Mouse (Mus musculus): ENCODE data around the gene Dnajb12. TPM values are rescaled to one million over a fixed set of nuclear protein-coding genes. Genes with fewer than 3 reads are reported as not detected.
A peak's percentile ranks its signal among the peaks of the same experiment; 100 is the strongest.
"Not testable (repeated sequence)": the region's sequence is repeated elsewhere in the genome, so short reads cannot be mapped to it uniquely, and the experiment has no call there.

The Dnajb12 gene
- polyA plus RNA-seq, 1 experiment: 47.7 TPM

GRCm38 (mm10) chr10:59873206-59873605, 6.2 kb upstream of the Dnajb12 start:
- TF ChIP-seq POLR2A (IDR thresholded peaks at IDR 0.05; ENCODE audit: control insufficient read depth, low read depth, low read length) (no peak), CTCF (IDR thresholded peaks at IDR 0.05; ENCODE audit: control insufficient read depth, insufficient read depth, insufficient replicate concordance, low read depth, low read length) (no peak)
- H3K36me3 ChIP-seq (ENCODE audit: control insufficient read depth, insufficient read depth, low read length): no peaks in the 10 kb centered on the region
- H3K4me3 ChIP-seq (ENCODE audit: control insufficient read depth, low read depth, low read length): no peak overlapping the region
- H3K27me3 ChIP-seq (ENCODE audit: control insufficient read depth, insufficient read depth, low read length): no peaks in the 10 kb centered on the region
- peaks cover 2% of the 10 kb centered on the region for H3K4me1 ChIP-seq (ENCODE audit: control insufficient read depth, insufficient read depth, low read length)
- H3K27ac ChIP-seq (ENCODE audit: control insufficient read depth, insufficient read depth, low read depth, low read length): no peak overlapping the region

GRCm38 (mm10) chr10:59873613-59874012, 5.7 kb upstream of the Dnajb12 start:
- no peaks in the 10 kb centered on the region for H3K36me3 ChIP-seq (ENCODE audit: control insufficient read depth, insufficient read depth, low read length)
- H3K4me1 ChIP-seq (ENCODE audit: control insufficient read depth, insufficient read depth, low read length): peaks cover 2% of the 10 kb centered on the region
- no peaks in the 10 kb centered on the region for H3K27me3 ChIP-seq (ENCODE audit: control insufficient read depth, insufficient read depth, low read length)
- H3K4me3 ChIP-seq (ENCODE audit: control insufficient read depth, low read depth, low read length): no peak overlapping the region
- no peak overlapping the region for H3K27ac ChIP-seq (ENCODE audit: control insufficient read depth, insufficient read depth, low read depth, low read length)
- TF ChIP-seq POLR2A (IDR thresholded peaks at IDR 0.05; ENCODE audit: control insufficient read depth, low read depth, low read length) (no peak), CTCF (IDR thresholded peaks at IDR 0.05; ENCODE audit: control insufficient read depth, insufficient read depth, insufficient replicate concordance, low read depth, low read length) (no peak)

GRCm38 (mm10) chr10:59875396-59875795, 4.0 kb upstream of the Dnajb12 start:
- peaks cover 4% of the 10 kb centered on the region for H3K4me1 ChIP-seq (ENCODE audit: control insufficient read depth, insufficient read depth, low read length)
- H3K27ac ChIP-seq (ENCODE audit: control insufficient read depth, insufficient read depth, low read depth, low read length): no peak overlapping the region
- H3K27me3 ChIP-seq (ENCODE audit: control insufficient read depth, insufficient read depth, low read length): no peaks in the 10 kb centered on the region
- TF ChIP-seq POLR2A (IDR thresholded peaks at IDR 0.05; ENCODE audit: control insufficient read depth, low read depth, low read length) (no peak), CTCF (IDR thresholded peaks at IDR 0.05; ENCODE audit: control insufficient read depth, insufficient read depth, insufficient replicate concordance, low read depth, low read length) (no peak)
- no peaks in the 10 kb centered on the region for H3K36me3 ChIP-seq (ENCODE audit: control insufficient read depth, insufficient read depth, low read length)
- H3K4me3 ChIP-seq (ENCODE audit: control insufficient read depth, low read depth, low read length): no peak overlapping the region

GRCm38 (mm10) chr10:59876698-59877097, 2.7 kb upstream of the Dnajb12 start:
- not testable (repeated sequence) for H3K27ac ChIP-seq (ENCODE audit: control insufficient read depth, insufficient read depth, low read depth, low read length); H3K36me3 ChIP-seq (ENCODE audit: control insufficient read depth, insufficient read depth, low read length); H3K27me3 ChIP-seq (ENCODE audit: control insufficient read depth, insufficient read depth, low read length); H3K4me3 ChIP-seq (ENCODE audit: control insufficient read depth, low read depth, low read length); H3K4me1 ChIP-seq (ENCODE audit: control insufficient read depth, insufficient read depth, low read length)

GRCm38 (mm10) chr10:59877421-59878117, 1.8 kb upstream of the Dnajb12 start:
- TF ChIP-seq CTCF (IDR thresholded peaks at IDR 0.05; ENCODE audit: control insufficient read depth, insufficient read depth, insufficient replicate concordance, low read depth, low read length) (no peak), POLR2A (IDR thresholded peaks at IDR 0.05; ENCODE audit: control insufficient read depth, low read depth, low read length) (no peak)
- no peak overlapping the region for H3K27ac ChIP-seq (ENCODE audit: control insufficient read depth, insufficient read depth, low read depth, low read length)
- no peaks in the 10 kb centered on the region for H3K36me3 ChIP-seq (ENCODE audit: control insufficient read depth, insufficient read depth, low read length)
- no peaks in the 10 kb centered on the region for H3K27me3 ChIP-seq (ENCODE audit: control insufficient read depth, insufficient read depth, low read length)
- H3K4me3 ChIP-seq (ENCODE audit: control insufficient read depth, low read depth, low read length): no peak overlapping the region
- H3K4me1 ChIP-seq (ENCODE audit: control insufficient read depth, insufficient read depth, low read length): peaks cover 4% of the 10 kb centered on the region

- H3K36me3 ChIP-seq (ENCODE audit: control insufficient read depth, insufficient read depth, low read length): no peaks in the 10 kb centered on the region
- no peaks in the 10 kb centered on the region for H3K27me3 ChIP-seq (ENCODE audit: control insufficient read depth, insufficient read depth, low read length)
- peak overlapping the region; percentile 67 for H3K27ac ChIP-seq (ENCODE audit: control insufficient read depth, insufficient read depth, low read depth, low read length)
- TF ChIP-seq POLR2A (IDR thresholded peaks at IDR 0.05; ENCODE audit: control insufficient read depth, low read depth, low read length) (no peak), CTCF (IDR thresholded peaks at IDR 0.05; ENCODE audit: control insufficient read depth, insufficient read depth, insufficient replicate concordance, low read depth, low read length) (no peak)
- peak overlapping the region; percentile 98 for H3K4me3 ChIP-seq (ENCODE audit: control insufficient read depth, low read depth, low read length)
- H3K4me1 ChIP-seq (ENCODE audit: control insufficient read depth, insufficient read depth, low read length): peaks cover 4% of the 10 kb centered on the region
Measured at GRCm38 (mm10) chr10:59878823-59879222, 533 bp upstream of the Dnajb12 start.

GRCm38 (mm10) chr10:59880029-59880386, 652 bp downstream of the Dnajb12 start:
- Histone ChIP-seq H3K27me3 (ENCODE audit: control insufficient read depth, insufficient read depth, low read length) (no peaks in the 10 kb centered on the region), H3K27ac (ENCODE audit: control insufficient read depth, insufficient read depth, low read depth, low read length) (peak overlapping the region; percentile 99), H3K4me3 (ENCODE audit: control insufficient read depth, low read depth, low read length) (peak overlapping the region; percentile 98), H3K36me3 (ENCODE audit: control insufficient read depth, insufficient read depth, low read length) (no peaks in the 10 kb centered on the region), H3K4me1 (ENCODE audit: control insufficient read depth, insufficient read depth, low read length) (peaks cover 4% of the 10 kb centered on the region)
- TF ChIP-seq POLR2A (IDR thresholded peaks at IDR 0.05; ENCODE audit: control insufficient read depth, low read depth, low read length) (no peak), CTCF (IDR thresholded peaks at IDR 0.05; ENCODE audit: control insufficient read depth, insufficient read depth, insufficient replicate concordance, low read depth, low read length) (no peak)

- no peak for TF ChIP-seq CTCF (IDR thresholded peaks at IDR 0.05; ENCODE audit: control insufficient read depth, insufficient read depth, insufficient replicate concordance, low read depth, low read length)
- TF ChIP-seq POLR2A (IDR thresholded peaks at IDR 0.05; ENCODE audit: control insufficient read depth, low read depth, low read length): no peak
- no peak overlapping the region for H3K27ac ChIP-seq (ENCODE audit: control insufficient read depth, insufficient read depth, low read depth, low read length)
- H3K4me1 ChIP-seq (ENCODE audit: control insufficient read depth, insufficient read depth, low read length): peaks cover 4% of the 10 kb centered on the region
Measured at GRCm38 (mm10) chr10:59880837-59881236, 1.5 kb downstream of the Dnajb12 start.

More at GRCm38 (mm10) chr10:59880837-59881236, 1.5 kb downstream of the Dnajb12 start:
- H3K36me3 ChIP-seq (ENCODE audit: control insufficient read depth, insufficient read depth, low read length): no peaks in the 10 kb centered on the region
- peak overlapping the region; percentile 98 for H3K4me3 ChIP-seq (ENCODE audit: control insufficient read depth, low read depth, low read length)
- no peaks in the 10 kb centered on the region for H3K27me3 ChIP-seq (ENCODE audit: control insufficient read depth, insufficient read depth, low read length)
